Mouse (Mus musculus): ENCODE results near the gene Sp6.

GRCm38 (mm10) chr11:96966172-96966571, 47.0 kb upstream of the Sp6 start:
- TF ChIP-seq CTCF (IDR thresholded peaks at IDR 0.05; ENCODE audit: insufficient read depth, low read length): no peak
- TF ChIP-seq POLR2A (IDR thresholded peaks at IDR 0.05; ENCODE audit: borderline replicate concordance, extremely low read depth, low read depth, low read length): no peak
